Mouse (Mus musculus): ENCODE results near the gene Eml6. TPM values are rescaled to one million over a fixed set of nuclear protein-coding genes. Genes with fewer than 3 reads are reported as not detected.
"Not testable (repeated sequence)": the region's sequence is repeated elsewhere in the genome, so short reads cannot be mapped to it uniquely, and the experiment has no call there.

Eml6 gene
- polyA plus RNA-seq, 1 experiment from 2014 or later = 1.1 TPM

- H3K4me3 ChIP-seq = no peak overlapping the region
Observed at GRCm38 (mm10) chr11:29885160-29885559, 140.7 kb downstream of the Eml6 start.

GRCm38 (mm10) chr11:29884355-29884754 lies 141.5 kb downstream of the Eml6 start:
- 48% methylated on average over 1 of the region's 1 CpGs for WGBS
- Histone ChIP-seq H3K27me3 (no peaks in the 10 kb centered on the region), H3K27ac (no peak overlapping the region), H3K4me1 (no peaks in the 10 kb centered on the region), H3K4me3 (no peak overlapping the region), H3K4me2 (replicated peaks) (no peak overlapping the region), H3K36me3 (no peaks in the 10 kb centered on the region), H3K9ac (no peak overlapping the region), H3K9me3 (no peaks in the 10 kb centered on the region)
- ATAC-seq (ENCODE audit: insufficient number of reproducible peaks, insufficient read depth, low FRiP score, low TSS enrichment) = no peak

More at GRCm38 (mm10) chr11:29885160-29885559, 140.7 kb downstream of the Eml6 start:
- WGBS = 11% methylated on average over 1 of the region's 1 CpGs
- H3K9me3 ChIP-seq = no peaks in the 10 kb centered on the region
- no peaks in the 10 kb centered on the region for H3K36me3 ChIP-seq
- ATAC-seq (ENCODE audit: insufficient number of reproducible peaks, insufficient read depth, low FRiP score, low TSS enrichment) = no peak
- H3K9ac ChIP-seq = no peak overlapping the region
- H3K4me1 ChIP-seq = no peaks in the 10 kb centered on the region
- no peaks in the 10 kb centered on the region for H3K27me3 ChIP-seq
- no peak overlapping the region for H3K27ac ChIP-seq
- no peak overlapping the region for H3K4me2 ChIP-seq (replicated peaks)

GRCm38 (mm10) chr11:29883024-29883423 lies 142.8 kb downstream of the Eml6 start:
- Histone ChIP-seq H3K4me3 (no peak overlapping the region), H3K36me3 (no peaks in the 10 kb centered on the region), H3K4me1 (no peaks in the 10 kb centered on the region), H3K4me2 (replicated peaks) (no peak overlapping the region), H3K9me3 (no peaks in the 10 kb centered on the region), H3K9ac (no peak overlapping the region), H3K27me3 (no peaks in the 10 kb centered on the region), H3K27ac (no peak overlapping the region)
- no peak for ATAC-seq (ENCODE audit: insufficient number of reproducible peaks, insufficient read depth, low FRiP score, low TSS enrichment)
- 66% methylated on average over 4 of the region's 4 CpGs for WGBS

- no peaks in the 10 kb centered on the region for H3K4me1 ChIP-seq
Observed at GRCm38 (mm10) chr11:29879641-29880040, 146.2 kb downstream of the Eml6 start.

GRCm38 (mm10) chr11:29877981-29878380 lies 147.9 kb downstream of the Eml6 start:
- Histone ChIP-seq H3K4me1 (no peaks in the 10 kb centered on the region), H3K36me3 (no peaks in the 10 kb centered on the region), H3K9ac (no peak overlapping the region), H3K4me3 (no peak overlapping the region), H3K27me3 (no peaks in the 10 kb centered on the region), H3K4me2 (replicated peaks) (no peak overlapping the region), H3K9me3 (no peaks in the 10 kb centered on the region), H3K27ac (no peak overlapping the region)
- WGBS = 91% methylated on average over 1 of the region's 1 CpGs
- ATAC-seq (ENCODE audit: insufficient number of reproducible peaks, insufficient read depth, low FRiP score, low TSS enrichment) = no peak

More at GRCm38 (mm10) chr11:29879641-29880040, 146.2 kb downstream of the Eml6 start:
- 91% methylated on average over 2 of the region's 2 CpGs for WGBS
- Histone ChIP-seq H3K9ac (no peak overlapping the region), H3K9me3 (no peaks in the 10 kb centered on the region), H3K4me2 (replicated peaks) (no peak overlapping the region), H3K27me3 (no peaks in the 10 kb centered on the region), H3K4me3 (no peak overlapping the region), H3K27ac (no peak overlapping the region), H3K36me3 (no peaks in the 10 kb centered on the region)
- ATAC-seq (ENCODE audit: insufficient number of reproducible peaks, insufficient read depth, low FRiP score, low TSS enrichment) = no peak

GRCm38 (mm10) chr11:29877280-29877679 lies 148.6 kb downstream of the Eml6 start:
- Histone ChIP-seq H3K4me3 (no peak overlapping the region), H3K27me3 (no peaks in the 10 kb centered on the region), H3K4me2 (replicated peaks) (no peak overlapping the region), H3K9ac (no peak overlapping the region), H3K4me1 (no peaks in the 10 kb centered on the region), H3K9me3 (no peaks in the 10 kb centered on the region), H3K36me3 (no peaks in the 10 kb centered on the region), H3K27ac (no peak overlapping the region)
- WGBS = 62% methylated on average over 3 of the region's 3 CpGs
- no peak for ATAC-seq (ENCODE audit: insufficient number of reproducible peaks, insufficient read depth, low FRiP score, low TSS enrichment)

- H3K27ac ChIP-seq; H3K27me3 ChIP-seq; H3K4me1 ChIP-seq; ATAC-seq (ENCODE audit: insufficient number of reproducible peaks, insufficient read depth, low FRiP score, low TSS enrichment); H3K4me3 ChIP-seq; H3K9ac ChIP-seq; H3K9me3 ChIP-seq; H3K36me3 ChIP-seq; H3K4me2 ChIP-seq (replicated peaks): not testable (repeated sequence)
- 76% methylated on average over 1 of the region's 1 CpGs for WGBS
Observed at GRCm38 (mm10) chr11:29874781-29875180, 151.1 kb downstream of the Eml6 start.

GRCm38 (mm10) chr11:29870174-29870573 lies 155.7 kb downstream of the Eml6 start:
- no peak for ATAC-seq (ENCODE audit: insufficient number of reproducible peaks, insufficient read depth, low FRiP score, low TSS enrichment)
- no peak overlapping the region for H3K4me3 ChIP-seq
- no peaks in the 10 kb centered on the region for H3K4me1 ChIP-seq
- no peaks in the 10 kb centered on the region for H3K9me3 ChIP-seq
- no peak overlapping the region for H3K4me2 ChIP-seq (replicated peaks)
- H3K9ac ChIP-seq = no peak overlapping the region
- 87% methylated on average over 2 of the region's 2 CpGs for WGBS
- H3K27ac ChIP-seq = no peak overlapping the region
- H3K36me3 ChIP-seq = no peaks in the 10 kb centered on the region
- H3K27me3 ChIP-seq = no peaks in the 10 kb centered on the region

GRCm38 (mm10) chr11:29864269-29864668 lies 161.6 kb downstream of the Eml6 start:
- Histone ChIP-seq H3K4me1 (no peaks in the 10 kb centered on the region), H3K27ac (no peak overlapping the region), H3K27me3 (no peaks in the 10 kb centered on the region), H3K9me3 (no peaks in the 10 kb centered on the region), H3K9ac (no peak overlapping the region), H3K4me3 (no peak overlapping the region), H3K36me3 (no peaks in the 10 kb centered on the region), H3K4me2 (replicated peaks) (no peak overlapping the region)
- no peak for ATAC-seq (ENCODE audit: insufficient number of reproducible peaks, insufficient read depth, low FRiP score, low TSS enrichment)

GRCm38 (mm10) chr11:29861750-29862397 lies 164.0 kb downstream of the Eml6 start:
- H3K36me3 ChIP-seq = no peaks in the 10 kb centered on the region
- no peaks in the 10 kb centered on the region for H3K27me3 ChIP-seq
- H3K27ac ChIP-seq = no peak overlapping the region
- no peak overlapping the region for H3K4me3 ChIP-seq
- H3K4me2 ChIP-seq (replicated peaks) = no peak overlapping the region
- 46% methylated on average over 2 of the region's 2 CpGs for WGBS
- H3K9me3 ChIP-seq = no peaks in the 10 kb centered on the region
- no peak for ATAC-seq (ENCODE audit: insufficient number of reproducible peaks, insufficient read depth, low FRiP score, low TSS enrichment)
- no peaks in the 10 kb centered on the region for H3K4me1 ChIP-seq
- no peak overlapping the region for H3K9ac ChIP-seq

- ATAC-seq (ENCODE audit: insufficient number of reproducible peaks, insufficient read depth, low FRiP score, low TSS enrichment) = no peak
- no peak overlapping the region for H3K9ac ChIP-seq
- no peaks in the 10 kb centered on the region for H3K27me3 ChIP-seq
- no peaks in the 10 kb centered on the region for H3K4me1 ChIP-seq
- H3K4me3 ChIP-seq = no peak overlapping the region
- H3K27ac ChIP-seq = no peak overlapping the region
- 81% methylated on average over 2 of the region's 2 CpGs for WGBS
- no peaks in the 10 kb centered on the region for H3K9me3 ChIP-seq
- H3K36me3 ChIP-seq = no peaks in the 10 kb centered on the region
- no peak overlapping the region for H3K4me2 ChIP-seq (replicated peaks)
Observed at GRCm38 (mm10) chr11:29861040-29861439, 164.8 kb downstream of the Eml6 start.

GRCm38 (mm10) chr11:29840606-29841227 lies 185.1 kb downstream of the Eml6 start:
- Histone ChIP-seq H3K9me3 (no peaks in the 10 kb centered on the region), H3K4me3 (no peak overlapping the region), H3K4me2 (replicated peaks) (no peak overlapping the region), H3K36me3 (no peaks in the 10 kb centered on the region), H3K27ac (0 out of 2 replicates have a peak overlapping the region, but pooled peaks have one; percentile 5), H3K9ac (no peak overlapping the region), H3K4me1 (no peaks in the 10 kb centered on the region), H3K27me3 (no peaks in the 10 kb centered on the region)
- 79% methylated on average over 3 of the region's 3 CpGs for WGBS
- ATAC-seq (ENCODE audit: insufficient number of reproducible peaks, insufficient read depth, low FRiP score, low TSS enrichment) = no peak

Measured in embryonic facial prominence, embryonic 12.5 days (tissue).